Mouse (Mus musculus) layer of hippocampus, adult 9-10 months (tissue): ENCODE measurements around the gene Hs3st6.

Experiments
- DNase-seq: peaks from one replicate; pipeline ENCODE4 v3.0.0; 2022; ENCODE audit warnings: low spot score

Gene Hs3st6

DNA sequence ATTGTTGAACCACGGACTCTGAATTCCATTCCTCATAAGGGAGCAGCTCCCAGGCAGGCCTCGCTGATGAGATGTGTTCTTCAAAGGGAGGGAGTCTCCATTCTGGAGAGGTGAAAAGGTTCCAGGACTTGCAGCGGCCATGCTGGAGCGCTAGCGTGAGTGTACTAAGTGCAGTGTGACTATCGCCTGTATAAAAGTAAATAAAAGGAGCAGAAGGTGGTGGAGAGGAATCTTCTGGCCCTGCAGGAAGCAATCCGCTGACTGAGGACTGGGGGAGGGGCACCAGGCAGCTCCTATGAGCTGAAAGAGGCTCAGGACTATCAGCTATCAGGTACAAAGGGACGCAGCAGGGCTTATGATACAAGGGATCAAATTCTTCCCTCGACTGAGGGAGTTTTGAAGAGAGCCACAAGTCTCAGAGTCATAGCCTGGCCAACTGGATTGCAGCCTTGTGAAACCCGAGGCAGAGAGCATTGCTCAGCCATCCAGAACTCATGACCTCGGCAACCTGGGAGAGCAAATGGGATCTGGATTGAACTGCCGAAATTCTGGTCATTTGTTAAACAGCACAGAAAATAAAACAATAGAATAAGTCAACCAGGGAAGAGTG, 13.6 kb downstream of the Hs3st6 start:
- no peak for DNase-seq

DNA sequence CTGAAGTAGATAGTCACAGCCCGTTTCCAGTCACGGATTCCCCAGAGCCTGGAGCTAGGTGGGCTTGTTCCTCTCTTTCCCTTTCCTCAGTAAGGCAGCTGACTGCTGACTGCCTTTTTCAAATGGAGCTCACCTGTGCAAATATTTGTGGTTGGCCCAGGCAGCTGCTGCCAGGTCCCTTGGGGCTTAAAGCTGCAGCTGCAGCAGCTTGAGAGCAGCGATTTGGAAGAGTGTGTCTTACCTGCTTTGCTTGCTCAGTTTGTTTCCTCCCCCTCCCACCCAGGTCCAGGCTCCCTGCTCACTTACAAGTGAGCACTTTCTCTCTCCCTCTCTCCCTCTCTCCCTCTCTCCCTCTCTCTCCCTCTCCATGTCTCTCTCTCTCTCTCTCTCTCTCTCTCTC, 16.4 kb downstream of the Hs3st6 start:
- no peak for DNase-seq

DNA sequence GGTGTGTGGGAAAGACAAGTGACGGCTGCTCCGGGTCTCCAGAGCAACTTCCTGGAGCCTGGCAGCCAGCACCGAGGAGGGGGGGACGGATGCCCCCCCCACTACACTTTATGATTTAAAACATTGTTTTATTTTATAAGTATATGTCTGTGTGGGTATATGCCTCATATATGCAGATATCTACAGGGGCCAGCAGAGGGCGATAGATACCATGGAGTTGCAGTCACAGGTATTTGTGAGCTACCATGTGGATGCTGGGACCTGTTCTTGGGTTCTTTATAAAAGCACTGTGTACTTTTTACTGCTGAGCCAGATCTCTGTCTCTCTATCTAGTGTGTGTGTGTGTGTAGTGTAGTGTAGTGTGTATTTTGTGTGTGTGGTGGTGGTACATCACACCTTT, 20.5 kb downstream of the Hs3st6 start:
- DNase-seq: no peak

DNA sequence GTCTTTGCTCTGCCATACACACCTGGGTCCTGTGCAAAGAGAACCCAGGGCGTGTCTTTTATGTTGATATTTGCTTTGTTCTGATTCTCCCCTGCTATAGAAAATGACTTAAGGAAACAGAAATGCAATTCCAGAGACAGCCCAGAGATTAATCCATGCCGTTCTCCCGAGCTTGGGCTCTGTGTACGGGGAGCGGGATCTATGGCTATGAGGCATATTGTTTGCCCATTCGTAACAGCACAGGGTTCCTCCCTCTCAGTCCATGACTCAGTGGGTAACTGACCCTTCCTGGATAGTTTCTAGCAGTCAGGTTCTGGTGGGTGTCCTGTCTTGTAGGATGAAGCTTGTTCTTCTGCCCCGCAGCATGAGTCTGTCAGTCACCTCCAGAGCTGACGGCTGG, 22.4 kb downstream of the Hs3st6 start:
- DNase-seq: no peak

DNA sequence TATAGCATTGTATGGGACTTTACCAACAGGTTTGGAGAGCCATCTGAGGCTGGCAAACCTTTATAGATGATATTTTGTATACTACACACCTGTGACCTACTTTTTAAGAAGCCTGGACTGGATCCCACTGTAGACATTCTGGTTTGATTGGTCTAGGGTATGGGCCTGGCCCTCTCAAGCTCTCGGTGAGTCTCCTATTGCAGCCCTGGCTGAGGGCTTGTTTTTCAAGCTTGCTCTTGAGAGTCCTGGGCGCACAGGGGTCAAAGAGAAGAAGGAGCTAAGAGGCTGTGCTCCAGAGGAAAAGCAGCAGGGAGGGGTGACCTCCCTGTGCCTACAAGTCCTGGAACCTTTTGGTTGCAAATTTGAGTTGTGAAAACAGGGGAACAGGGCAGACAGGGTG, 24.3 kb downstream of the Hs3st6 start:
- DNase-seq: no peak

DNA sequence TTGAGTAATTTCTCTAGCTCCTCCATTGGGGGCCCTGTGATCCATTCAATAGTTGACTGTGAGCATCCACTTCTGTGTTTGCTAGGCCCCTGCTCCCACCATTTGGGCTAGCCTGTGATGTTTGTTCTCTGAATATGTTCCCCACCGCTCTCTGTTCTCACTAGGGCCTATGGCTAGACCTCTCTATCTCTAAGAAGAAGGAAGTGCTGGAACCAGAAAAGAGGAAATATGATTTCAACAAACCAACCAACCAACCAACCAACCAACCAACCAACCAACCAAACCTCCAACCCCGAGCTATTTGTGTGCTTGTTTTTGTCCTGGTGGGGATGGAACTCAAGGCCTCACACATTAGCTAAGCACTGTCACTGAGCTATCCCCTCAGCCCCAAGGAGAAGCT, 28.0 kb downstream of the Hs3st6 start:
- no peak for DNase-seq

DNA sequence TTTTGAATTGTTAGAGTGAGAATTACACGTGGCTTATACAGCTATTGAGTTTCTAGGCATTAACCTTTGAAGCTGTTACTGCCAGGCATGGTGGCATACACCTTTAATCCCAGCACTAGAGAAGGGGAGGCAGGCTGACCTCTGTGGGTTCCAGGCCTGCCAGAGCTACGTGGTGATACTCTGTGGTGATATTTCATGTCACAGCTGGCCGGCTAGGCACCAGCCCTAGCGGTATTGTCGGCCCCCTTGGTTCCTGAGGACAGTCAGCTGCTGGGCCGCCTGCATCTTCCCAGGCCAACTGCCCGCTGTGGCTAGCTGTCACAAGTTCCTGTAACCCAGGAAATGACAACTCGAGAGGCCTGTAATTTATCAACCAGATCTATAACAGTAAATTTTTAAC, 39.4 kb downstream of the Hs3st6 start:
- no peak for DNase-seq

DNA sequence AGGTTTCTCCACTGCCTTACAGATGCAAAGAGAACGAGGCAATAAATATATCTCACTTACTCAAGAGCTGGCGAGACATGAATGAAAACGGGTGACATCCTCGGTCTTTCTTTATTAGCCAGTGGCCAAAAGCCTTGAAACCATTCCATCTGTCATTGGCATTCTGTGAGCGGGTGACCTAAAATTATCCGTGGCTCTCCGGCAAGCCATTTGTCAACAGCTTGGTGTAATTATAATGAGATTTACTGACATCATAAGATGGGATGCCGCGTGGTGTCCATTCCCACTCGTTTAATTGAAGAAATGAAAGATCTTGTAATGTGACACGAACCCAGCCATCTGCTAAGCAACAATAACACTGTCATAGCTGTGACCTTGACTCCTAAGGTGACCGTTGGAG, 42.0 kb downstream of the Hs3st6 start:
- no peak for DNase-seq

DNA sequence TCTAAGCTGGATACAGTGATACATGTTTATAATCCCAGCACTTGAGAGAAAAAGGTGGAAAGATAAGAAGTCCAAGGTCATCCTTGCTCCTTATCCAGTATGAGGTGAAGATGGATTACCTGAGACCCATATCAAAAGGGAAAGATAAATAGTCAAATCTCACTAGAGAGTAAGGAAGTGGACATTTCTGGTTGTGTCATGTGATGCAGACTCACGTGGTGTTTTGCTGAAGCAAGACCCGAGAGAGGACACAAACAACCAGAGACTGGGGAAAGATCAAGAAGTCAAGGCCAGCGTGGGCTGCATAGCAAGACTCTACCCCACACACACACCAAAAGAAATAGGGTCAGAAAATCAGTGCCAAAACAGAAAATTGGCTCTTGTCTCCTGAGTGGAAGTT, 44.2 kb downstream of the Hs3st6 start:
- DNase-seq: no peak

DNA sequence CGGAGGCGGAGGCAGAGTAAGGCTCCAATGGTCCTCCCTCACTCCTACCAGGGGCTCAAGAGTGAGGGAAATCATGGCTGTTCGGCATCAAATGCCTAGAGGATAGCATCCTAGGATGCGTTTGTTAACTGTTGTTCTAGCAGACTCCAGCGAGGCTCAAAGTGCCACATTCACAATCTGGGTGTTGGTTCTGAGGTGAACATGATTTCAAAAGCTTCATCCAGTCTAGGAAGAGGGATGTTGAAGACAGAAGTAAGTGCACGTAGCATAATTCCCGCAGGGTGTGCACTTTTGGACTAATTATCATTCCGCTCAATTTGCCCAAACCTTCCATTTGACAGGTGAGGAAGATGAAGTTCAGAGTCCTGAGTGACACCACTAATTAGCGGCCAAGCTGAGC, 45.4 kb downstream of the Hs3st6 start:
- no peak for DNase-seq

DNA sequence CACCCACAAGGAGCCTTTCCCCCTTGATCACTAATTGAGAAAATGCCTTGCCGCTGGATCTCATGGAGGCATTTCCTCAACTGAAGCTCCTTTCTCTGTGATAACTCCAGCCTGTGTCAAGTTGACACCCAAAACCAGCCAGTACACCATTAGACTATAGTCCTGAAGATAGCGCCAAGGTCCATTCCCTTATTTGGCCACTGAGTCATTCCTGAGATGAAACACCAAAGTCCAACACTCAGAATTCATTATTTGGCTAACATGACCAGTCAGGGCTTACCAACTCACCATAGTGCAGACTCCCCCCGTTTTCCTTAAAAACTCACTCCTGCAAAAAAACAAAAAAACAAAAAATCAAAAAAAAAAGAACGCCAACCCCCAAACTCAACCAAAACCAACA, 46.7 kb downstream of the Hs3st6 start:
- no peak for DNase-seq

DNA sequence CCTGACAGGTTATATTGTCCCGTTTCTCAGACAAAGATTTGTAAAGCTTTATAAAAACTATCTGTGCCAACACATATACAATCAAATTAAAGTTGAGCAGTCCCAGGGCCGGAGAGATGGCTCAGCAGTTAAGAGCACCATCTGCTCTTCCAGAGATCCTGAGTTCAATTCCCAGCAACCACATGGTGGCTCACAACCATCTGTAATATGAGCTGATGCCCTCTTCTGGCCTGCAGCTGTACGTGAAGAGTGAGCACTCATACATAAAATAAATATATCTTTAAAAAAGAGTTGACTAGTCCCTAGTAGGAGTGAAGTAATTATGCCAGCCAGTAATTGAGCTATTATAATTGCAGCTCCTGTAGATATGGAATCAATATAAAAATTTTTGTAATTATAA, 47.7 kb downstream of the Hs3st6 start:
- no peak for DNase-seq

DNA sequence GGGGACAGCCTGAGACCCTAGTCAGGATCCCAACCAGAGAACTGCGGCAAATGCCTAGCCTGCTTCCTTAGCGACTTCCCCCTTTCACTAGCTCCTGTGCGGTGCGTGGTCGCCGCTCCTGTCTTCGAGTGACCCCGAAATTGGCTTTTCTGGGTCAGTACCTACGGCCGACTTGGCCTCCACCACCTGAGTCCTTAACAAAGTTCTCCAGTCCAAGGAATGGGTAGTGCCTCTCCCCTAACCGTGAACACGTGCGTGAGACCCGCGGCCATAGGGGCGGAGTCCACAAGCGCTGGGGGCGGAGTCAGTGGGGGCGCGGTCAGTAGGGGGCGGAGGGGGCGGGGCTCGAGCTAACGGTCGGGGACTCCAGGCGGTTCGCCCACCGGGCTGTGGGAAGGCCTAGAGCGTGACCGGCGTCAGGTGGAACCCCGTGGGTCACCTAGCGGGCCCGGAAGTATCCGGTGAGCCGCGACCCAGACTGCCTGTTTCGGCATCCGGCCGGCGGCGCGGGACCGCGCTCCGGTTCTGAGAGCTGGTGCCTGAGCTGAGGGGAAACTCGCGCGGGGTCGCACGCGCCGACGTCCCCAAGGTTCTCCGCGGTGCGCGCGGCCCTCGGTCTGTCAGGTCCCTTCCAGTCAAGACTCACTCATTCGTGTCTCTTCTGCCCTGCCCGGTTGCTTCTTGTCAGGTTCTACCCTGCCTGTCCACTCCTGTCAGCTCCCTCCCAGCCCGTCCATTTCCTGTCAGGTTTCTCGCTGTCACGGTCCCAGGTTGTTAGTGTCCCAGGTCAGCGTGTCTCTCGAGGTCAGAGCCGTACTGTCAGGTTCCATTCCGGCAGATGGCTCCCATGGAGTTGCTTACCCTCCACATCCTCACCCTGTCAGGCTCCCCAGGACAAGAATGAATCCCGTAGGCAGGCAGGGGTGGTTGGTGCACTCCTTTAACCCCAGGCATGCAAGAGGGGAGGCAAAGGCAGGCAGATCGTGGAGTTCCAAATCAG, 51.5 kb downstream of the Hs3st6 start, which contains the start of gene Meiob:
TSS of gene Meiob (plus strand) at position 338 of the 1,000 bp plus-strand sequence.
- no peak for DNase-seq
